Mouse (Mus musculus) frontal cortex, adult (tissue): ENCODE results near the gene Zfp599.

Source experiments
- ATAC-seq: cut with Nextera tagmentation; 2 replicates; pipeline ENCODE4 v1.9.2; 2017; ENCODE audit warnings: mild to moderate bottlenecking, moderate library complexity, mixed read lengths; ENCODE audit not compliant: low TSS enrichment

The Zfp599 gene

DNA sequence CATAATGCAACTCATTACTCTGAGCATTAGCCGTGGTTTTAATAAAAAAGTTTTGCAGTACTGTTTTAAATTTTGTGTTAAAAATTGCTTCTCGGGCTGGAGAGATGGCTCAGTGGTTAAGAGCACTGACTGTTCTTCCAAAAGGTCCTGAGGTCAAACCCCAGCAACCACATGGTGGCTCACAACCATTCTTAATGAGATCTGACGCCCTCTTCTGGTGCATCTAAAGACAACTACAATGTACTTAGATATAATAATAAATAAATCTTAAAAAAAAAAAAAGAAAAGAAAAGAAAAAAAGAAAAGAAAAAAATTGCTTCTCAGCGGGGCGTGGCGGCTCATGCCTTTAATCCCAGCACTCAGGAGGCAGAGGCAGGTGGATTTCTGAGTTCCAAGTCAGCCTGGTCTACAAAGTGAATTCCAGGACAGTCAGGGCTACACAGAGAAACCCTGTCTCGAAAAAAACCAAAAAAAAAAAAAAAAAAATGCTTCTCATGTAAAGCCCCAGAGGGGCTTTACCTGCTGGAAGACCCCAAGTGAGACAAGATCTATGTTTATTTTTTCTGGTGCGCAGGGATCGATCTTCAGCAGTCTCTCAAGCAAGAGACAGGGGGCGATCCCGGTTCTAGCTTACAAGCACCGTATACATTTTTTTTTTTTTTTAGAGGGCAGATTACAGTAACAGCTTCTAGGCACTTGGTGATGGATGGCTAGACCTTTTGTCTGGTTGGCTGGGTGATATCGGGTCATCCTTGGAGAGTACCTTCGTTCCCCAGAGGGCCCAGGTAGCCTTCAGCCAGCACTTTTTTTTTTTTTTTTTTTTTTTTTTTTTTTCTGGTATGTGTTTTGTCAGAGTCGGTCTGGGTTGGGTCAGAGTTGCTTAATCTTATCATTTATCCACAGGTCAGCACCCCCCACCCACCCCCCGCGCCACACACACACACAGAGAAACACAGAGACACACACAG lies 34.9 kb downstream of the Zfp599 start:
- ATAC-seq = peak; percentile 21; the same call in 1 of the 2 replicates

GRCm38 (mm10) chr9:22224066-22224465 lies 35.6 kb downstream of the Zfp599 start:
- ATAC-seq = no peak

GRCm38 (mm10) chr9:22217858-22218493 lies 41.7 kb downstream of the Zfp599 start:
- ATAC-seq = no peak

GRCm38 (mm10) chr9:22216705-22217104 lies 43.0 kb downstream of the Zfp599 start:
- ATAC-seq = no peak

GRCm38 (mm10) chr9:22214549-22214948 lies 45.1 kb downstream of the Zfp599 start:
- ATAC-seq = no peak

- no peak for ATAC-seq
Measured at GRCm38 (mm10) chr9:22213785-22214194, 45.9 kb downstream of the Zfp599 start.
